Mouse (Mus musculus): ENCODE measurements around the gene Fmod. TPM values are rescaled to one million over a fixed set of nuclear protein-coding genes. Genes with fewer than 3 reads are reported as not detected.

The Fmod gene
- polyA plus RNA-seq (2015; fragmentation: Nextera tagmentation; extraction: Ambion mirVana), result 193 and 195 TPM in 2 replicates

DNA sequence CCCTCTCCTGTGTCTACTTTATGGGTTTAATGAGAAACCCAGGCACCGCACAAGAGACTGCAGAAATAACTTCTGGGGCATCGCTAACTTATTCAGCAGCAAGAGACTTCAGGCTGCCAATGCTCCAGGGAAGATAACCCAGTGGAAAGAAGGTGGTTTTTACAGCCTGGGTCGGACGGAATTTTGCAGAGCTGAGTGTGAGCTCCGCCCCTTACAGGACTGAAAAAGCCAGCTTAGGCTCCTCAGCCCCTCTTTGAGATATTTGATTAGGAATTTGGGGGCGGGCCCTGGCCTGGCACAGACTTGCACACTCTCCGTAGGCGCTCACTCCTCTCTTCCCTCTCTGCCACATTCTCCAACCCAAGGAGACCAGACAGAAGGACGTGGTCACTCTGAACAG lies at the start of gene Fmod:
TSS of gene Fmod (plus strand) at position 83 of the 400 bp plus-strand sequence.
- H3K4me3 ChIP-seq, result peak within 1 kb of the TSS; percentile 40
- H3K27me3 ChIP-seq, result no peaks in the 10 kb centered on the region
- peaks cover 56% of the 10 kb centered on the region for H3K4me1 ChIP-seq
- peak within 1 kb of the TSS; percentile 57 for H3K4me2 ChIP-seq
- WGBS, result 17% methylated on average over 9 of the region's 9 CpGs
- peak; percentile 70 for ATAC-seq (ENCODE audit: borderline replicate concordance, extremely low read depth, low FRiP score, low TSS enrichment)
- H3K36me3 ChIP-seq, result peaks cover 5% of the 10 kb centered on the region; the same call in 1 of the 2 replicates
- peak within 1 kb of the TSS; percentile 34 for H3K9ac ChIP-seq
- no peaks in the 10 kb centered on the region for H3K9me3 ChIP-seq
- H3K27ac ChIP-seq, result peak within 1 kb of the TSS; percentile 93

DNA sequence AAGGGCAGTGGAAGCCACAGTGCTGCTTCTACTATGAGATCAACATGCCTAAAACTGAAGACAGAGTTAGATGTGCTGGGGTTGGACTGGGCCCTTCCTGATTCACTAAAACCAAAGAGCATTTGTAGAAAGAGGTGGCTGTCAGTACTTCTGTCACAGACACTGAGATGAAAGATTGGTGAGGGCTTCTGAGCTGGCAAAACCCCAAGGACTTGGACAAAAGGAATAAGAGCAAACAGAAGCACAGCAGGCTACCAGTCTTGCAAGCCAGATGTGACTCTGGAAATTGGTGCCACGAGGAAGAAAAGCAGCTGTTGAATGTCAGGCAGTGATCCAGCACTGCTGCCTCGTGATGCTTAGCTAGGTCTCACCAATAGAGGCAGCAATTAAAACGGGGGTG lies 48.2 kb upstream of the Fmod start:
- H3K27me3 ChIP-seq, result no peaks in the 10 kb centered on the region
- H3K9ac ChIP-seq, result no peak overlapping the region
- no peaks in the 10 kb centered on the region for H3K9me3 ChIP-seq
- no peak overlapping the region for H3K4me2 ChIP-seq
- peak; percentile 75; the same call in 1 of the 2 replicates for ATAC-seq (ENCODE audit: borderline replicate concordance, extremely low read depth, low FRiP score, low TSS enrichment)
- H3K36me3 ChIP-seq, result no peaks in the 10 kb centered on the region
- peak overlapping the region; percentile 71 for H3K27ac ChIP-seq
- WGBS, result 12% methylated on average over 3 of the region's 3 CpGs
- peaks cover 31% of the 10 kb centered on the region for H3K4me1 ChIP-seq
- no peak overlapping the region for H3K4me3 ChIP-seq

DNA sequence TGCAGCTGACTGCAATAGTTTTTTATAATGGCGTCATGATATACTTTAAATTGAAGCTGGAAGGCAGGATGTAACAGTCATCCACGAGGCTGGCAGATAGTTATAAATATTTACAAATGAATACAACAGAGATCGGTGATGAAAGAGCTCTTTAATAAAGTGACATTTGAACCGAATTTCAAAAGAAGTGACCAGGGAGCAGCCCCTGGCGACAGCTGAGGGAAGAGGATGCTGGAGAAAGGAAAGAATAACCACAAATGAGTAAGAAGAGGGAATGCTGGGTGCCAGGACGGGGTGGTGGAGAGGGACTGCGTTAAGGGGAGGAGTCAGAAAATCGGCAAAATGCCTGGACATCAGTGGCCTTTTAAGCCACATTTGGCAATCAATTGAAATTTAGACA lies 45.8 kb upstream of the Fmod start:
- Histone ChIP-seq H3K9ac (no peak overlapping the region), H3K9me3 (no peaks in the 10 kb centered on the region), H3K27me3 (no peaks in the 10 kb centered on the region), H3K27ac (peak overlapping the region; percentile 81), H3K4me1 (peaks cover 31% of the 10 kb centered on the region), H3K4me2 (no peak overlapping the region), H3K36me3 (no peaks in the 10 kb centered on the region), H3K4me3 (no peak overlapping the region)
- ATAC-seq (ENCODE audit: borderline replicate concordance, extremely low read depth, low FRiP score, low TSS enrichment), result peak; percentile 88
- WGBS, result 30% methylated on average over 8 of the region's 8 CpGs

DNA sequence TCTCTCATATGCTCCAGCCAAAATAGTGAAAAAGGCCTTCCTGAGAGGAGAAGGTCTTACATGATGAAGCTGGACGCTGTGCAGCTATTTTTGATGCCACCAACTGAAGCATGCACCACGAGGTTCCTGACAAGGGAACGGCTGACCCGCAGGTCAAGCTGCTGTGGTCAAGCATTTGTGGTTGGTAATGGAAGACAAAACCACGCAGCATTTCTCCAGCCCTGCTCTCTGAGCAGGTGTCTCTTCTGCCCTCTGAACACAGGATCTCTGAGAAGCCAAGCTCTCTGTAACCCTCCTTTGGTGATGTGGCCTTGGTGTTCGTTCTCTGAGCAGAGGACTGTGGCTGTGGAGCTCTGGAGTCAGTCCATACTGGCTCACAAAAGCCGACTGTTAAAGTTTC lies 31.6 kb upstream of the Fmod start:
- Histone ChIP-seq H3K9me3 (no peaks in the 10 kb centered on the region), H3K4me1 (peaks cover 18% of the 10 kb centered on the region; the same call in 1 of the 2 replicates), H3K9ac (no peak overlapping the region), H3K4me2 (no peak overlapping the region), H3K4me3 (no peak overlapping the region), H3K36me3 (no peaks in the 10 kb centered on the region), H3K27ac (peak overlapping the region; percentile 91), H3K27me3 (no peaks in the 10 kb centered on the region)
- no peak for ATAC-seq (ENCODE audit: borderline replicate concordance, extremely low read depth, low FRiP score, low TSS enrichment)
- WGBS, result 54% methylated on average over 7 of the region's 7 CpGs

DNA sequence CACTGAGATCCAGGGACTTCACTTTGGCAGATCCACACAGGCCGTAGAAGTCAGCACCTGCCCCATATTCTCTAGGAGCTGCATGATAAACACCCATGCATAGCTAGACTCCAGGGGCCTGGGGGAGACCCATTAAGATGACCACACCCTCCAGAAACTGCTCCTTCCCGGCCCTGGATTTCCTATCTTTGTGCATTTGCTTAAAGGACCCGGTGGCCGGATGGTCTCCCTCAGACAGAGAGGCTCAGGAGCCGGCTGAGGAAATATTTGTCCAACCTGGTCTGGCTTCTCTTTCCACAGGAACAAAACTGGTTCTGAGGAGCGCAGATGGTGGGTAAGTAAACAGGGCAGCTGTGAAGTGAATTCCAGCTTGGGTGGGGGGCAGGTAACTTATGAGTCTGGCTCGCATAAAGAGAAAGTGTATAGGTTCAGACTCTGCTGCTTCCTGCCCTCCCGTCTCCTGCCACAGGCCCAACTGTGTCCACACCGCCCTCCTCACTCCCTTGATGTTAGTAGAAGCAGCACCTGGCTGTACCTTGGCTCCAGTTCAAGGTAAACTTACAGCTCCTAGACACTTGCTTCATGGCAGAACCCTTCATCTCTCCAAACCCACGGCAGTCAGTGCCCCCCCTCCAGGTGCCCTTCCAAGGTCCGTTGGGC lies 30.8 kb upstream of the Fmod start:
- H3K27me3 ChIP-seq, result no peaks in the 10 kb centered on the region
- H3K9ac ChIP-seq, result no peak overlapping the region
- H3K4me1 ChIP-seq, result peaks cover 18% of the 10 kb centered on the region; the same call in 1 of the 2 replicates
- WGBS, result 47% methylated on average over 11 of the region's 11 CpGs
- no peak overlapping the region for H3K4me3 ChIP-seq
- H3K9me3 ChIP-seq, result no peaks in the 10 kb centered on the region
- peak; percentile 95 for ATAC-seq (ENCODE audit: borderline replicate concordance, extremely low read depth, low FRiP score, low TSS enrichment)
- H3K36me3 ChIP-seq, result no peaks in the 10 kb centered on the region
- H3K27ac ChIP-seq, result peak overlapping the region; percentile 91
- H3K4me2 ChIP-seq, result no peak overlapping the region

DNA sequence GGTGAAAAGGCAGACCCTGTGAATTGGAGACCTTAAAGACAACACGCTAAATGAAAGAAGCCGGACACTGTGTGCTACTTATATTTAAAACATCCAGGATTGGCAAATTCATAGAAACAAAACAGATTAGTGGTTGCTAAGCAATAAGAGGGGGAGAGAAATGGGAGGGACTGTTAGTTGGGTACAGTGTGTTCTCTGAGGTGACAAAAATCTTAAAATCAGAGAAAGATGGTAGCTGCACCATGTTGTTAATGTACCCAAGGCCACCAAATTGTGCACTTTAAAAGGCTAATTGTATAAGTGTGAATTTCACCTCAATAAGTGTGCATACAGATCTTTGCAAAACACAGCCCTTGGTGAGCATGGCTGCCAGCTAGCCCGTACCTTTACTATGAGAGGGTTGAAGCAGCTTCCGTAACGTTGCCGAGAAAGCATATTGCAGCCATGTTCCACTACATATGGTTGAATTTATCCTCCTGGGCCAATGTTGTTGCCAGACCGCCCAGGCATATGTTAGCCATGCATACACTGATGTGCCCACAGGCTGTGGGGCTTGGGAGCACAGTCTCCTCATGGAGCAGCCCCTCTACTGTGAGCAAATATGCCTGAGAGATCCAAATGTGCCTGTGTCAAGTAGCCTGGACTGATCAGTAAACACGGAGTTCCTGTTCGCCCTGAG lies 12.6 kb upstream of the Fmod start:
- WGBS, result 67% methylated on average over 9 of the region's 9 CpGs
- Histone ChIP-seq H3K27ac (peak overlapping the region; percentile 39; the same call in 1 of the 2 replicates), H3K27me3 (no peaks in the 10 kb centered on the region), H3K9me3 (no peaks in the 10 kb centered on the region), H3K4me1 (peaks cover 14% of the 10 kb centered on the region), H3K9ac (no peak overlapping the region), H3K4me3 (no peak overlapping the region), H3K4me2 (no peak overlapping the region), H3K36me3 (no peaks in the 10 kb centered on the region)
- ATAC-seq (ENCODE audit: borderline replicate concordance, extremely low read depth, low FRiP score, low TSS enrichment), result no peak

DNA sequence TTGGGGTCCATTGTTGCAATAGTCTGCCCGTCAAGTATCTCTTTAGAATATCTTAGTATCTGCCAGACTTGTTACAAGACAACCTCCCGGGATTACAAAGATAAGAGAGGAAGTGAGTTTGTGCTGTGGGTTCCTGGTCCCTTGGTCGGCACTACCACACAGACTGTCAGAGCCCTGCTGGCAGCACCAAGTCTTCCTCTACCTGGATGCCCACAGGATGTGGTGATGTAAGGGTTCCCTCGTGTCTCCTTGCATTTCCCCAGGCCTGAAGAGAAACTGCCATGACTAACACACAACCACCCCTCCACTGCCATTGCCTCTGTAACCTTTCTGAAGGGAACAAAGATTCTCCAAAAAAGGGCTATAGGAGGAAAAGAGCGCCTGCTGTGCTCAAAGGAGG lies 11.1 kb upstream of the Fmod start:
- Histone ChIP-seq H3K4me2 (no peak overlapping the region), H3K27ac (no peak overlapping the region), H3K9ac (no peak overlapping the region), H3K4me3 (no peak overlapping the region), H3K36me3 (no peaks in the 10 kb centered on the region), H3K27me3 (no peaks in the 10 kb centered on the region), H3K4me1 (peaks cover 14% of the 10 kb centered on the region), H3K9me3 (no peaks in the 10 kb centered on the region)
- 63% methylated on average over 5 of the region's 5 CpGs for WGBS
- no peak for ATAC-seq (ENCODE audit: borderline replicate concordance, extremely low read depth, low FRiP score, low TSS enrichment)

DNA sequence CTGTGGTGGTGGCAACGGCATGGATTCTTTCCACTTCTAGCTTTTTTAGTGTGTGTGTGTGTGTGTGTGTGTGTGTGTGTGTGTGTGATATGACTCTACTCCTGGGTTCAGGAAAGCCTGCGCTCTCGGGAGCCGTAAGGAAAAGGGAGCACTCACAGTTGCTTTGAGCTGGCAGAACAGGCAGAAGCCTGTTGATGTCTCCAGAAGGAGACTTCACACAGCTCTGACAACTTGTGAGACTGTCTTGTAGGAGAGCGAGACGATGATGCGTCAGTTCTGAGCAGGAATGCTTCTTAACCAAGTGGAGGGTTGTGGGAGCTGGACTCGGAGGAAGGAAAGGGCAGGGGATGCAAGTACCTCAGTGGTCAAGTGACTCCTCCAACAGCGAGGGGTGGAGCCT lies 10.3 kb upstream of the Fmod start:
- Histone ChIP-seq H3K36me3 (no peaks in the 10 kb centered on the region), H3K4me3 (no peak overlapping the region), H3K9ac (no peak overlapping the region), H3K27ac (no peak overlapping the region), H3K4me1 (peaks cover 14% of the 10 kb centered on the region), H3K4me2 (no peak overlapping the region), H3K9me3 (no peaks in the 10 kb centered on the region), H3K27me3 (no peaks in the 10 kb centered on the region)
- 81% methylated on average over 9 of the region's 9 CpGs for WGBS
- no peak for ATAC-seq (ENCODE audit: borderline replicate concordance, extremely low read depth, low FRiP score, low TSS enrichment)

DNA sequence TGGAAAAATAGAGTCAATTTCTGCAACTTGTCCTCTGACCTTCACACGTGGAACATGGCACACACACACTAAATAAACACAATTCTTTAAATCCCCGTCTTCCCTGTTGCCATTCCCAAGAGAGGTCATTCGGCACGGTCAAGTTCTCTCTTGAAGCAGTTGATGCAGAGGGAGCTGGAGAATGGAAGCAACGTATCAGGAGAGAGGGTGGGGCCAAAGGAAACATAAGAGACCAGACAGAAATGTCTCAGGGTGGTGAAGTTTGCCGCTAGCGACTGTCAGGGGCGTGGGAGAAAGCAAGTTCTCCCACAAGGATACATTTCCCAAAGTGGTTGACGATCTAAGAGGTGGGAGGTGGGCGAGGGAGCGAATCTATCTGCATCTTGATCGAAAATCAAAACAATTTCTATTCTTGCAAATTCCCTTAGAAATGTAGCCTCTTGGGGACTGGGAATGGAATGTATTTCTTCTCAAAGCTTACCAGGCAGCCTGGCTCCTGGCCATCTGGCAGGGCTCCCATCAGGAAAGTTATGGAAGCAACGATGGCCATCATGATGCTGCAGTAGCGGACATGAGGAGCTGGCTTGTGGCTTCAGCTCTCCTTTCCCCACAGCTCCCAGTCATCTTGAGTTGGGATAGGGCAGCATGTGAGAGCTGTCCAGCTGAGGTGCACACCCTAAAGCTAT lies 8.8 kb upstream of the Fmod start:
- Histone ChIP-seq H3K4me3 (no peak overlapping the region), H3K9ac (no peak overlapping the region), H3K4me1 (peaks cover 14% of the 10 kb centered on the region), H3K4me2 (peak overlapping the region; percentile 9; the same call in 1 of the 2 replicates), H3K27ac (peak overlapping the region; percentile 66), H3K27me3 (no peaks in the 10 kb centered on the region), H3K9me3 (no peaks in the 10 kb centered on the region), H3K36me3 (no peaks in the 10 kb centered on the region)
- WGBS, result 47% methylated on average over 14 of the region's 14 CpGs
- ATAC-seq (ENCODE audit: borderline replicate concordance, extremely low read depth, low FRiP score, low TSS enrichment), result peak; percentile 55; the same call in 1 of the 2 replicates

DNA sequence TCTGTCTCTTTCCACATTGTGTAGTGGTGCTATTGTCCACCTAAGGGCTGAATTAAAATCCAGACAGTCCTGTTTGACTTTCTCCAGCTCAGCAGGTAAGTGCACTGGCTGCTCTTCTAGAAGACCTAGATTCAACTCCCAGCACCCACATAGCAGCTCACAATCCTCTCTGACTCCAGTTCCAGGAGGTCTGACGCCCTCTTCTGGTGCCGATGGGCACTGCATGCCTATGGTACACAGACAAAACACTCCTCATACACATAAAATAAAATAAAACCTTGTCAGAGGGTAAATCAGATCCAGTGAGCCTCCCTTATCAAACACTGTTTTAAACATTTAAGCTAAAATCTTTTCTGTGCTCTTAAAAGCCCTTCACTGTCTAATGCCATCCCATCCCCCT lies 562 bp upstream of the Fmod start:
- Histone ChIP-seq H3K4me1 (peaks cover 50% of the 10 kb centered on the region), H3K9me3 (no peaks in the 10 kb centered on the region), H3K4me2 (peak overlapping the region; percentile 57), H3K36me3 (peaks cover 5% of the 10 kb centered on the region; the same call in 1 of the 2 replicates), H3K27ac (peak overlapping the region; percentile 93), H3K9ac (peak overlapping the region; percentile 34; the same call in 1 of the 2 replicates), H3K27me3 (no peaks in the 10 kb centered on the region), H3K4me3 (peak overlapping the region; percentile 40; the same call in 1 of the 2 replicates)
- 55% methylated on average over 2 of the region's 2 CpGs for WGBS
- ATAC-seq (ENCODE audit: borderline replicate concordance, extremely low read depth, low FRiP score, low TSS enrichment), result no peak

DNA sequence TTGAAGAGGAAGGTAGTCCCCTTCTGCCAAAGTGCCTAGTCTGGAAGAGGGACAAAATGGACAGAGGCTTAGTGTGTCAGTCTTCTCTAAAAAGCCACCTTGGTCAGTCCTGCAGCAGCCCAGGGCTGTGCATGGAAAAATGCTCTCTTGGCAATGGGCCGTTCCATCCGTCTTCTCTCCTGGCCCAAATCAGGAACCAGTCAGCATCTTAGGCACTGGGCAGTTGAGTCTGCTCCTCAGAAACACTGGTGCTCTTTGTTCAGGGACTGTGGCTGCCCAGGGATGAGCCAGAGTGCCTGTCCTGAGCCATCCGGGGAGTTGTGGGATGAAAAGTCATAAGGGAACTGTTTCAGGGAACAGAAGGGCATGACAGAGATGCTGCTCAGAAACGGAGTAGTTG lies 1.3 kb downstream of the Fmod start:
- Histone ChIP-seq H3K9me3 (no peaks in the 10 kb centered on the region), H3K27ac (peak overlapping the region; percentile 93), H3K9ac (peak overlapping the region; percentile 34), H3K4me2 (peak overlapping the region; percentile 57), H3K36me3 (peaks cover 5% of the 10 kb centered on the region; the same call in 1 of the 2 replicates), H3K4me1 (peaks cover 65% of the 10 kb centered on the region), H3K4me3 (peak overlapping the region; percentile 40), H3K27me3 (no peaks in the 10 kb centered on the region)
- ATAC-seq (ENCODE audit: borderline replicate concordance, extremely low read depth, low FRiP score, low TSS enrichment), result no peak
- 72% methylated on average over 4 of the region's 4 CpGs for WGBS

All from lung, embryonic 15.5 days (tissue).